Mouse (Mus musculus) T-helper 1 cell (primary cell): ENCODE results near the gene Zar1l.
"Not testable (repeated sequence)": the region's sequence is repeated elsewhere in the genome, so short reads cannot be mapped to it uniquely, and the experiment has no call there.

Experiments used
- in situ Hi-C: fragments of 300-600 bp; cut with MboI, MseI; formaldehyde crosslinking; loops from one replicate; pipeline ENCODE4 v1.15.1; 2025; ENCODE audit warnings: high pct_unique_total_duplicates

The Zar1l gene

GRCm38 (mm10) chr5:150518064-150518463 is at the start of gene Zar1l:
Gene Zar1l, minus strand, starts transcription at chr5:150518164.
- in situ Hi-C loops: no loop called here

- in situ Hi-C loops: no loop called here
These were observed 49.0 kb upstream of the Zar1l start for GRCm38 (mm10) chr5:150566971-150567370.

DNA sequence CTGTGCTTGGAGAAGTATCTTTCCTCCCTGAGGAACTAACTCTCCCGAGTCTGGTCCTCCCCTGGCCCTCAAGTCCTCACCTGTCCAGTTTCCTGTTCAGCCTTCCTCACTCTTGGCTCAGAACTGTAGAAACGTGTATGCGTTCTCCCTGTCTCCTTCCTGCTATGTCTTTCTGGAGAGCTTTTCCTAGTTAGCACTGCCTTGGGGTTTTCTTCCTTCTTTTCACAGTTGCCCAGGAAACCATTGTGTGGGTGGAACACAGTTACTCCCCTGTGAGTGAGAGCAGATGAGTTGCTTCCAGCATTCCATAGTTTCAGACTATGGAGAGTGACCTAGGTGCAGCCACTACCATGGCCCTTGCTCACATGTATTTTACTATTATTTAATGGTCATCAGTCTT is 48.3 kb upstream of the Zar1l start:
- in situ Hi-C loops: no loop called here

GRCm38 (mm10) chr5:150564426-150564825 is 46.5 kb upstream of the Zar1l start:
- in situ Hi-C loops: no loop called here

DNA sequence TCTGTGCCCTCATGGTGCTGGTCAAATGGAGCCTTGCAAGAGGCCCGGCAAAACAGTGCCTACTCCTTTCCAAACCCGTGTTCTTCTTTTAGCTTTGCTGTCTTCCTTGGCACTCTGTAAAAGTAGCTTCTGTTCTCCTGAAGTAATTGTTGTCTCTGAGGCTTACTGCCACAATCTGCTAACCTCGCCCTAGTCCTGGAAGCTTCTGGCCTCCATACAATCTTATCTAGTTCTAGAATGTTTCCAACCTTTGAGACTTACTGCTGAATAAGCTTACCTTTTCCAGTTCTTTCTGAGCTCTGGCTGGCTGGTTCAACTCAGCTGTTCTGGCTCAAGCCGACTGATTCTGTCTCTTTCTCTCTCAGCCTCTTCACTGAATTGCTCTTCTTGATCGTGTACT is 43.8 kb upstream of the Zar1l start:
- in situ Hi-C loops: no loop called here

GRCm38 (mm10) chr5:150561376-150561775 is 43.4 kb upstream of the Zar1l start:
- in situ Hi-C loops: no loop called here

GRCm38 (mm10) chr5:150560851-150561250 is 42.9 kb upstream of the Zar1l start:
- in situ Hi-C loops: no loop called here

DNA sequence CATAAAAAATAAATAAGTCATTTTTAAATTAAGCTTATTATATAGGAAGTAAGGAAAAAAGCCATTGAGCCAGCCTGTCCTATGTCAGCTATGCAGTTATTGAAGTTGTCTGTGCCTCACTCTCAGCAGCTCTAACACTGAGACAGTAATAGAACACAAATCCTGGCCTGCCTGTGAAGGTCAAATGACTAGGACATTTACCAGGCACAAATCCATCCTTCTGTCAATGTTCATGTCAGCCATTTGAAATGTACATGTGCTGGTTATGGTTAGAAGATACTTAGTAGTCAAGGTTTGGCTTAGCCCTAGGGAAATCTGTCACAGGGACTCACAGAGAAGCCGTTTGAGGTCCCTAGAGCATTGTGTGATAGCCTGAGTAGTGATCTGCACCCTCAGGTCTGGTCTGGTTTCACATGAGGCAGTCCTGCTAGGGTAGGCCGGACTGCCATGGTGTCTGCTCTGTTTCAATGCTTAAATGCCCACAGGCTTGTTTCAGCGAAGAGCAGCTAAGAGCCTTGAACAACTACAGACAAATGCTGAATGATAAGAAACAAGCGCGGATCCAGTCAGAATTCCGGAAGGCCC is 41.6 kb upstream of the Zar1l start:
- in situ Hi-C loops: no loop called here

DNA sequence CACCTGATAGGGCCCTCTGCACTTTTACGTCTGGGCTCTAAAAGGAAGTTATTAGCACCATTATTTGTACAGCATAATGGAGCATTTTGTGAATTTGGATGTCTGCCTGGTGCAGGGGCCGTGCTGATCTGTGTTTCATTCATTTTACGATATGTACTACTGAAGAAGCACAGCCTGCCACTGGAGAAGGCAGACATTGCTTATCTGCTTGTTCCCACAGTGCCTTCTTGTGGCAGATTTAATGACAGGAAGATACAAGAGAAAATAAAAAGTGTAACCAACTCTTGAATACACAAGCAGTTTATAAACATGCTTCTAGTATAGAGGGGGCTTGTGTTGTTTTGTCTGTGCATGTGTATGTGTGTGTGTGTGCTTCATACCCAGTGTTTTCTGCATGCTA is 33.7 kb upstream of the Zar1l start:
- in situ Hi-C loops: no loop called here

GRCm38 (mm10) chr5:150543184-150543583 is 25.2 kb upstream of the Zar1l start:
- in situ Hi-C loops: no loop called here

DNA sequence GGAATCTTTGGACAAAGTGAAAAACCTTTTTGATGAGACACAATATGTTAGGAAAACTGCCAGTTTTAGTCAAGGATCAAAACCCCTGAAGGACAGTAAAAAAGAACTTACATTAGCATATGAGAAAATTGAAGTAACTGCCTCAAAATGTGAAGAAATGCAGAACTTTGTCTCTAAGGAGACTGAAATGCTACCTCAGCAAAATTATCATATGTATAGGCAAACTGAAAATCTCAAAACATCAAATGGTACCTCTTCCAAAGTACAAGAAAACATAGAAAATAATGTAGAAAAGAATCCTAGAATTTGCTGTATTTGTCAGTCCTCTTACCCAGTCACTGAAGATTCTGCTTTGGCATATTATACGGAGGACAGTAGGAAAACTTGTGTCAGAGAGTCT is 23.3 kb upstream of the Zar1l start:
- in situ Hi-C loops: no loop called here

- in situ Hi-C loops: loop anchor here (5.0 kb wide), 1 partner anchor 147 kb away; the partner anchor contains the start of gene Pds5b
These were observed 7.3 kb upstream of the Zar1l start for GRCm38 (mm10) chr5:150525239-150525638.

- in situ Hi-C loops: no loop called here
These were observed 4.9 kb upstream of the Zar1l start for GRCm38 (mm10) chr5:150522867-150523234.

DNA sequence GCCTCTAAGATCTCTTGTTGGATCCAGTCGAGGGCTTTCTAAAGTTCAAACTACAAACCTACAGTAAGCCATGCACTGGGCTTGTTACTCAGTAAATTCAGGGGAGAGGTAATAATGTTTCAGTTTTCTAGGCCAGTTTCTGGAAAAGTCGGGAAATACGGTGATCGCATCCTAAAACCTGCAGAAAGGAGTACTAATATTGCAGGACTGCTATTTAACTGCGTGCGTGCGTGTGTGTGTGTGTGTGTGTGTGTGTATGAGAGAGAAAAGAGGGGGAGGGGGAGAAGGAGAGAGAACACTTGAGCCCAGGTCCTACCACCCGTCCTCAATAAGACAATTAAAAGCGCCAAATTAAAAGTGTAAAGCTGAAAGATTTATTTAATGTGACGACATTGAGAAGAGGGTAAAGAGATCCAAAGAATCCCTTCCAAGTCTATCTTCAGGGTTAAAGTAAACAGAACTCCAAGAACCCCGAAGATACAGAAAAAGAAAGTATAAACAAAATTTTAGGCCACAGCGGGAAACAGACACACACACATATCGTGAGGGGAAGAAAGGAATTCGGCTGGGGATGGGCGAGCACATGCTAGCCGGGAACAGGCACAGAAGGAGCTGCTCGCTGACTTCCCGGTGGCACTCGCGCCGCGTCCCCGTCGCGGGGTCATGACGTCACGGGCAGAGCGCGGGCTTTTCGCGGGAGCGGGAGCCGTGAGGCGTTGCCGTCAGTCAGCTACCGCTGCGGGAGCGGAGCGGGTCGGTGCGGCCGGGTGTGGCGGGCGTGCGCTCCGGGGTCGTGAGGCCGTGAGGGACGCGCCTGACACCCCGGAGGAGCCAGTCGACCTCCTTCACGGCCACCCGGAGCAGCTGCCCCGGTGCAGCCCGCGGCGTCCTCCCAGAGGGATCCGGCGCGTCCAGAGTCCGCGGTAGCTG is 4.2 kb upstream of the Zar1l start, which contains the start of gene Brca2:
TSS of gene Brca2 (plus strand) at position 694 of the 930 bp plus-strand sequence.
- in situ Hi-C loops: no loop called here

DNA sequence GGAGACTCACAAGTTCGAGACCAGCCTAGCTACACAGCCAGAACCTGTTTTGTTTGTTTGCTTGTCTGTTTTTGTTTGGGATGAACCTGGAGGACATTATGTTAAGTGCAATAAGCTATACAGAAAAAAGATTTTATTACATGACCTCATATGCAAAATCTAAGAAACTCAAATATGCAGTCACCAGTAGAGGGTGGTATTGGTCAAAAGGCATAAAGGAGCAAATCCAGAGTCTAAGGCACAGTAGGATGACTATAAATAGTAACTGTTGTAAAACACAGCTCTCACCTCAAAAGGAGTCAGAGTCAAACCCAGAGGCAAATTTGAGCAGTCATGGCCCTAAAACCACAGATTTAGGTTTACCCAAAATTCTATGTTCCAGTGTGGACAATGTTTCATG is 1.6 kb upstream of the Zar1l start:
- in situ Hi-C loops: no loop called here

DNA sequence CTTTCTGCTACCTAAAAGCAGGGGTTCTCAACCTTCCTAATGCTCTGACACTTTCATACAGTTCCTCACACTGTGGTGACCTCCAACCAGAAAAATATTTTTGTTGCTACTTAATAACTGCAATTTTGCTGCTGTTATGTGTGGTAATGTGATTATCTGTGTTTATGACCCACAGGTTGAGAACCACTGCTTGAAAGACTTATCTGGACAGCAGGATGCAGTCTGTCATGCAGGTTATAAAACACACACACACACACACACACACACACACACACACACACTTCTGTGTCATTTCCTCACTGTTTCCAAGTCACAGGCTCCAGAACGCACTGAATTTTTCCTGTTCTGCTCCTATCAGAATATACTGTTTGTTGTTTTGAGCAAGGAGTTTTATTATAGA is 3.9 kb downstream of the Zar1l start:
- in situ Hi-C loops: no loop called here

DNA sequence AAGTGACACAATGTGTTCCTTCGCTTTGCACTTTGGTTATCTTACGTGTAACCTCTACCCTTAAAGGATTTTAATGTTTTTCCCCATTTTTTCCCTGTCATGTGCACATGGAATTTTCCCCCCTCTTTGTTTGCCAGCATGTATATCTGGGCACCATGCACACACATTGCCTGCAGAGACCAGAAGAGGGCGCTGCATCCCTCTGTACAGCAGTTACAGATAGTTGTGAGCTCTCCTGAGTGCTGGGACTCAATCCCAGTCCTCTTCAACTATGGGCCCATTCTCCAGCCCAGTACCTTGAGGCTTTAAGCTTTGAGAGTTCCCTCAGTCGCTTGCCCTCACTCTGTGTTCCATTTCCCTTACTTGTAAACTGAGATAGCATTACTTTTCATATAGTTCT is 4.7 kb downstream of the Zar1l start:
- in situ Hi-C loops: no loop called here

DNA sequence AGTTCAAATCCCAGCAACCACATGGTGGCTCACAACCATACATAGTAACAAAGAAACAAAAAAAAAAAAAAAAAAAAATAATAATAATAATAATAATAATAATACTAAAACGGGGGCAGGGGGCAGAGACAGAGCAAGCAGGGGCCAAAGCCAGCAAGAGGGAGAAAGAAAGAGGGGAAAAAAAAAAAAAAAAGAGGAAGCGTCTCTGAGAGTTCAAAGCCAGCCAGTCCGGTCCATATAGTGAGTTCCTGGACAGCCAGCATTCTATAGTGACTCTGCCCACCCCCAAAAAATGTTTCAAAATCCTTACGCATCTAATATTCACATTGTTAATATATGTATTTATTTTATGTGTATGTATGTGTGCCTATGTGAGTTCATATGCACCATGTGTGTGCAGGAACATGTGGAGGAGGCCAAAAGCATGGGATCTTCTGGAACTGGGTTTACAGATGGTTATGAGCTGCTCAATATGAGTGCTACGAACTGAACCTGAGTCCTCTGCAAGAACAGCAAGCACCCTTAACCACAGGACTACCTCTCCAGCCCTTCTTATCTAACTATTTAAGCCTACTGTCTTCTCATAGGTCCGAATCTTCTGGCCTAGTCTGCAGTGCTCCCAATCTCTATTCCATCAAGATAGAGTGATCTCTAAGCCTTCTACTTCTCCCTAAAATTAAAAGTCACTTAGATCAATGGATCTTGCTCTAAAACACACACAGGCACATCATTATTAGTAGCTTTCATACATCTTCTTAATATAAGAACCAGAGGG is 7.3 kb downstream of the Zar1l start:
- in situ Hi-C loops: no loop called here

DNA sequence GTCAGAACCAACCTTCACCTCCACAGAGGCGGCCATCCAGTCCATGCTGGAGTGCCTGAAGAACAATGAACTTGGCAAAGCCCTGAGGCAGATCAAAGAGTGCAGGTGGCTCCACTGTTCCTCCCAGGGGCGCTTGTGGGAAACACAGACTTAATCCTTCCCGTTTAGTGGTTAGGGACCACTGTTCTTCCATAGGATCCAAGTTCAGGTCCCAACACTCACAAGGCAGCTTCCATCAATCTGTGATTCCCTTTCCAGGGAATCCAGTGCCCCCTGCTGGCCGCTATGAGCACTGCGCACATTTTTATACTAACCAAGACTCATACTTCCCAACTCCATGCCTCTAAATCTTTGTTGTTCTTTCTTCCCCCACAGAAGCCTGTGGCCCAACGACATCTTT is 22.2 kb downstream of the Zar1l start:
- in situ Hi-C loops: loop anchor here (5.0 kb wide), 1 partner anchor 48 kb away; no protein-coding TSS in a partner anchor

DNA sequence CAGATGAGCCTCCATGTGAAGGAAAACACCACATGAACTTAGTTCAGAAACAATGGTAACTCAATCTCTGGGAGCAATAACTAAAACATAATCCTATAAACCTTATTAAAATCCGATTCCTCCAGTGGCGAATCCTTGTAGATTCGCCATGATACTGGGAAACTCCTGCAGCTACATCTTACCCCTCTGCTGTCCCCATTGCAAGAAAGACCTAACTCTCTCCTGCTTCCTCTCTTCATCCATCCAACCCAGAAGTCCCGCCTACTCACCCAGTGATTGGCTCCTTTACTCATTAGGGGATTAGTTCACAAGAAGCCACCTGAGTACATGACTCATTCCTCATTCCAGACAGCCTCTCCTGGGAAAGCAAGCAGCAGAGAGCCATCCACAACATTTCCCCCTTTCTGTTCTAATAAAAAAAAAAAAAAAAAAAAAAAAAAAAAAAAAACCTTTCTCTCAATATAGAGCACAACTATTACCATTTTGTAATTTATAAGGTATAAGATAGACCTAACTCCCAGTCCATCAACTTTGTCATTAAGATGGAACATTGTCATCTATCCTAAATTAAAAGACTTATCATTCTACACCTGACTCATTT is 26.3 kb downstream of the Zar1l start:
- in situ Hi-C loops: not testable (repeated sequence)

GRCm38 (mm10) chr5:150490821-150491220 is 27.1 kb downstream of the Zar1l start:
- in situ Hi-C loops: no loop called here

- in situ Hi-C loops: no loop called here
These were observed 27.7 kb downstream of the Zar1l start for GRCm38 (mm10) chr5:150490285-150490684.
